Mouse (Mus musculus): Measurements from ENCODE around the gene Cdc42se2. TPM values are rescaled to one million over a fixed set of nuclear protein-coding genes. Genes with fewer than 3 reads are reported as not detected.

The Cdc42se2 gene
- total RNA-seq, 2 experiments from 2014 or later = 151 to 158 TPM

DNA sequence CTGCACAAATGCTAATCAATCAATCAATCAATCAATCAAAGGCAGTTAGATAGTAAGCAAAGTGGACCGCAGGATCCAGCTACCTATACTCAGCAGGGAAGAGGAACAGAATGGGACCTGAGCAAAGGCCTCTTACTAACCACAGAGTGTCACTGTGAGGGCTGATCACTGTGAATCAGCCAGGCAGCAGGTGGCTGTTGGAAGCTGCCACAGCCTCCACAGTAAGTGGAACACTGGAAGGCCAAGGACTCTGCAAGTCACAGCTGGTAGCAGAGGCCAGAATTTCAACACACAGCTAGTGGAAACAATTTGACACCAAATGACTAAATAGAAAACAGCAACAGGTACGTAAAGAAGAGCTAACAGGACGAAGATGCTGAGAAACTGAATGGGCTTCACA lies 68.9 kb downstream of the Cdc42se2 start:
- no peak for DNase-seq (ENCODE audit: extremely low spot score in 1 of 2, low spot score in 1 of 2)

GRCm38 (mm10) chr11:54717893-54718292 lies 69.6 kb downstream of the Cdc42se2 start:
- no peak for DNase-seq (ENCODE audit: extremely low spot score in 1 of 2, low spot score in 1 of 2)

GRCm38 (mm10) chr11:54712849-54713248 lies 74.6 kb downstream of the Cdc42se2 start:
- DNase-seq (ENCODE audit: extremely low spot score in 1 of 2, low spot score in 1 of 2) = no peak

DNA sequence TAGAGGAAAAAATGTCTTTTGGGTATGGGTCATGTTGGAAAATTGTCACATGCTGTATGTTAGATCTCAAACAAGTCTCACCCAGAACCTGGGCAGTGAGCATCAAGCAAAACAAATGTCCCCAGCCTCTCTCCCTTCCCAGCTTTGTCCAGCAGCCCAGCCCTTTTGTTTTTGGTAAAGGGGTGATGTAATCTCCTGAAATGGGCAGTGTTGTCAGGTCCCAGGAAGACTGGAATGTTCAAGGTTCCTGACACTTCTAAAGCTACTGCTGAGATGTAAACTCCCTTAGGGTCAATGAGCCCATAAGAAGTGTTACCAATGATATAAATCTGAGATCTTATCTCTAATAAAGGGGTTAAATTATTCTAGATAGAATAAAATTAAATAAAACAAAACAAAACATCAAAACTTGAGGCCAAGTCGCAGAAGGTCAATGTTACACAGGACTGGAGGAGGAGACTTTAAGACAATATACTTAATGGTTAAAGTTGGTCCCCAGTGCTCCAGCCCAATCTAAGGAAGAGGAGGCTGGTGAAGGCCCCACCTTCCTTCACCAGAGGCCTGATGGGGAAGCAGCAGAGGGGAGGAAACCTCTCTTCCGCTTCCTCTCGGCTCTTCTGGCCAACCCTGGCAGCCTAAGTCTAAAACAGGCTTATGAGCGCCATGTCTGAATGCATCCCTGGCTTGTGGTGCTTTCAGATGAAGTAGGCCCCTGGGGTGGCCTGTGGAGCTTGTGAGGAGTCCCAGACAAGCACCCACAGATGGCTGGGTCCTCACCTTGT lies 76.8 kb downstream of the Cdc42se2 start:
- DNase-seq (ENCODE audit: extremely low spot score in 1 of 2, low spot score in 1 of 2) = no peak

GRCm38 (mm10) chr11:54709645-54710044 lies 77.8 kb downstream of the Cdc42se2 start:
- no peak for DNase-seq (ENCODE audit: extremely low spot score in 1 of 2, low spot score in 1 of 2)

- no peak for DNase-seq (ENCODE audit: extremely low spot score in 1 of 2, low spot score in 1 of 2)
Observed at GRCm38 (mm10) chr11:54708153-54708552, 79.3 kb downstream of the Cdc42se2 start.

DNA sequence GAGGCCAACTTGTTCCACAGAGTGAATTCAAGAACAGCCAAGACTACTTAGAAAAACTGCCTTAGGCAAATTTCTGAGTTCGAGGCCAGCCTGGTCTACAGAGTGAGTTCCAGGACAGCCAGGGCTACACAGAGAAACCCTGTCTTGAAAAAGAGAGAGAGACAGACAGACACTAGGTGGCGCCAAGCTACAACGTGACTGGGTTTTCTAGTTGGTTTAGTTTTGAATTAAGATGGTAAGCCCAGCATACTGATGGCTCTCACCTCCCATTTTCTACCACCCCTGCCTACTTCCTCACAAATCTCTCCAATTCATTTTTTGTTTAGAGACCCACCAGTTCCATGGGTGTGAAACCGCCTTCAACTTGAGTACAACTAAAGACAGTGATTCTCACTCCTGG lies 84.2 kb downstream of the Cdc42se2 start:
- peak; percentile 38 to 81 for DNase-seq (ENCODE audit: extremely low spot score in 1 of 2, low spot score in 1 of 2)

- DNase-seq (ENCODE audit: extremely low spot score in 1 of 2, low spot score in 1 of 2) = no peak
Observed at GRCm38 (mm10) chr11:54701848-54702247, 85.6 kb downstream of the Cdc42se2 start.

DNA sequence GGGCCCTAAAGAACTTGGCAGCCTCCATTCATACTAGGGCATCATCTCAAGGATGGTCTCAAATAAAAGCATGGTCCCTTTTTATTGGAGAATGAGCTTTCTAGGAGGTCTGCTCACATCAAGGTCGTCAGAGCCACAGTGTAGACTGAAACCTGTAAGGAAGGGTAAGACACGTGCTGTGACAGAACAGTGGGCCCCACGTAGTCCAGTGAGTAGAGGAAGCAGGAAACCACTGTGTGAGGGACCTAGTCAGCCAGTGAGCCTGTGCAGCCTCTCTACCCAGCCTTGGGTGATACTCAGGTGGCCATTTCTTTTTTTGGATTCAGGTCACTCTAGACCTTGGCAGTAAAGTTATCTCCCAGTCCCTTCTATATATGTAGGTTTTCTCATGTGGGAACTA lies 87.5 kb downstream of the Cdc42se2 start:
- DNase-seq (ENCODE audit: extremely low spot score in 1 of 2, low spot score in 1 of 2) = no peak

DNA sequence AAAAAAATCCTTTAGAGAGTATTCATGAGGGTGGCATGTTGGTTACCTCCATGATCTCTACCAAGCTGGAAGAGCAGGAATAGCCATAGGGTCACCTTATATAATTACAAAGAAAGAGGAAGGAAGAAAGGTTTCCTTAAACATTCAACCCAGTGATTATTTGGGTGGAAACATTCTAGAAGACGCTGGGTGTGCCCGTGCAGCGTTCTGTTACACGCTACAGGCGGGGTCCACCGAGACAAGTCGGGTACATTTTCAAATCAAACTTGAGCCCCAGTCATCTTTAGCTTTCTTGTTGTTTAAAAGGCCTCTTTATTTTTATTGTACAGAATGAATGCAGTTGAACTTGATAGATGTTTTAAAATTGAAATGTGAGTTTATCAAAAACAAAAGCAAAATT lies 88.8 kb downstream of the Cdc42se2 start:
- DNase-seq (ENCODE audit: extremely low spot score in 1 of 2, low spot score in 1 of 2) = no peak

DNA sequence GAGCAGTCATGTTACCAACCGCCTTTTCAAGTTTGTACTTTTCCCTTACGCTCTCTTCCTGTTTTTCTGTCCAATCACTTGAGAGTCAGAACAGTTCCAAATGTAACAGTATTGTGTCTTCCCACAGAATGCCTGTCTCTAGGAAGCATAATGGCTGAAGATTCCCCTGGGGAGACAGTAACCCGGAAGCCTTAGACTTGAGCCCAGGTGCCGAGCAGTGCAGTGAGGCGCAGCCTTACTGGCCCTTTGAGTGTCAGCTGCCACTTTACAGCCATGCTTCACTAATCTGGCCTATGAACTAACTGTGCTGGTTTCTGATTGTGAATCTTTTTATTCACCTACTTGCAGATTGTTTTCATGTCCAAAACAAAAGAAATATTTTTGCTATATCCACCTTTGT lies 89.9 kb downstream of the Cdc42se2 start:
- no peak for DNase-seq (ENCODE audit: extremely low spot score in 1 of 2, low spot score in 1 of 2)

DNA sequence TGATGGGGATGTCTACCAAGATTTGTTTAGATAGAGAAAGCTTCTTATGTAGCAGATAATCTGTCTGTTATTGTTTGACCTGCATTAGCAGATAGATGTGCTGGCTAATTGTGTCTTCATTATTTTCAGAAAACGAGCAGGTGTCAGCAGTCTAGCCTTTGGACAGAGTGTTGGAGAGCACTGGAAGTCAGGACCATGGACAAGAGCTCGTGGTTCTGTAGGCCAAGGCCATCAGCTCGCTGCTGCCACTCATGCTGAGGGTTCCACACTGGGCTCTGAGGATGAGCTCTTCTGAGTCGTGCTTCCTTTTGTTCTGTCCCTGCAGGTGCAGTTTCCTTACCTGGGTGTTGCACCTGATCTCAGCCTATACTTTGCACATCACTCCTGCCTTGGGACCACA lies 91.5 kb downstream of the Cdc42se2 start:
- DNase-seq (ENCODE audit: extremely low spot score in 1 of 2, low spot score in 1 of 2) = no peak

DNA sequence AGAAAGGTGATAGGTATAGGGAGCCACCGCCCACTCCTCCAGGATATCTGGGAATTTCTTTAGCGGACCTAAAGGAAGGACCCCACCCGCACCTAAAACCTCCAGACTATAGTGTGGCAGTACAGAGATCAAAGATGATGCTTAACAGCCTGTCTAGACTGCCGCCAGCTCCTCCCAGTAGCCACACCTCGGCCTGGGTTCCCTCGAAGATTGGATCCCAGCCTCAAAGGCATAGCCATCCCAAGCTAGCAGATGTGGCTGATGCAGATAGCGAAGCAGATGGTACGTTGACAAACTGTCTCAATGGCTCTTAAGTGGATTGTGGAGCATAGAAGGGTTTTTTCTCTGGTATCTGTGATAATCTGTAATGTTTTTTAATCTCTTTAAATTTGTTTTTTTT lies 93.2 kb downstream of the Cdc42se2 start:
- no peak for DNase-seq (ENCODE audit: extremely low spot score in 1 of 2, low spot score in 1 of 2)

DNA sequence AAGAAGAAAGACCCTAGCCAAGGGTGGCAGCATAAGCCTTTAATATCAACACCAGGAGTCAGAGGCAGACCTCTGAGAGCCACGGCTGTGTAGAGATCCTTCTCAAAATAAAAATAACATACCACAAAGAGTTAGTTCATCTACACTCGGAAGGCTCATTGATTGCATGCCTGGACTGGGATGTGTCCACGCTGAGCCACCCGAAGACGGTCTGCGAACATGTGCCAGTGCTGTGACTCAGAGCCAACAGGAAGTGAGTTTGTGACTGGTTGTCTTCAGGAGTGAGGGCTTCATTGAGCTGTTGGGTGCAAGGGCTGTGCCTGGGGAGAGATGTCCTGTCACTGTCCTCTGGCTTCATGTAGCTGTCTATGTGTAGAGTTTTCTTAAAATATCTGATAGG lies 93.8 kb downstream of the Cdc42se2 start:
- DNase-seq (ENCODE audit: extremely low spot score in 1 of 2, low spot score in 1 of 2) = no peak

DNA sequence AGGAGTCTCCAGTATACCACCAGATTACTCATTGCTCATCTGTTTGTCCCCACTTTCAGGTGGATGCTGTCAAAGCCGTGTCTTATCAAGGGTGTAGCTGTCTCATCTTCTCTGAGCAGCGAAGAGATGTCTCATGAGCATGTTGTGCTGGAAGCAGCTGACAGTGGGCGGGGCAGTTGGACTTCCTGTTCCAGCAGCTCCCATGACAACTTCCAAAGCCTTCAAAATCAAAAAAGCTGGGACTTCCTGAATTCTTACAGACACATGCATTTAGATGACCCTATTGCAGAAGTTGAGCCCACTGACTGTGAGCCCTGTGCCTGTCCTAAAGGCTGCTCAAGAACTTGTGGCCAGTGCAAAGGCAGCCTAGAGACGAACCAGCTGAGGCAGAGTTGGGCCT lies 96.3 kb downstream of the Cdc42se2 start:
- DNase-seq (ENCODE audit: extremely low spot score in 1 of 2, low spot score in 1 of 2) = no peak

DNA sequence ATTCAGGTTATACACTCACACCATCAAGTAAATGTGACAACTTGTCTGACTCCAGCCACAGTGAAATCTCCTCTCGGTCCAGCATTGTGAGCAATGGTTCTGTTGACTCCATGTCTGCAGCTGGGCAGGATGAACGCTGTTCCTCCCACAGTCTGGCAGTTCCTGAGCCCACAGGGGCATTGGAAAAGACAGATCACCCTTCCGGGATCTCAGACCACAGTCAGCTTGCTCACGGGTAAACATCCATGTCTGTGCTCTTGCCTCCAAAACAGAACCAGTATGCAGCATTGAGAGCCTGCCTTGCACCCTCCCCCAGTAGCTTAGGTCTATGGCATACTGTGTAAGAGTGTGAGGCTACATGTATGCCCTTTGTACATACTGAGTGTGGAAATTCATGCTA lies 97.3 kb downstream of the Cdc42se2 start:
- DNase-seq (ENCODE audit: extremely low spot score in 1 of 2, low spot score in 1 of 2) = no peak

DNA sequence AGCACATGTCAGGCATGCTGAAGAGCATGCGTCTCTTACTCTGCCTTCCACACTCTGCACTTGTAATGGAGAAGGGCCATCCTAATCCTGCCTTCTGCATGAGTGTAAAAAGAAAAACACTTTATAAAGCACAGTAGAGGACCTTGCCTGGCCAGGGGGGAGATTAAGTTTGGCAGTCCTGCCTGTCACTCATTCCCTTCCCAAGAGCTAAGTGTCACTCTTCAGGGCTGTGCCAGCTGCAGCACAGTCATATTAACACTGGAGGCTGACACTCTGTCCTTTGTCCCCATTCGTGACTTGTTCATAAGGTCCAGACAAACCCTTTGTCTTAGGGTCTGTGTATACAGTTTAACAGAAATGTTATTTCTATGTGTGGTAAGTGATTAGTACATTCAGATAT lies 102.6 kb downstream of the Cdc42se2 start:
- no peak for DNase-seq (ENCODE audit: extremely low spot score in 1 of 2, low spot score in 1 of 2)

DNA sequence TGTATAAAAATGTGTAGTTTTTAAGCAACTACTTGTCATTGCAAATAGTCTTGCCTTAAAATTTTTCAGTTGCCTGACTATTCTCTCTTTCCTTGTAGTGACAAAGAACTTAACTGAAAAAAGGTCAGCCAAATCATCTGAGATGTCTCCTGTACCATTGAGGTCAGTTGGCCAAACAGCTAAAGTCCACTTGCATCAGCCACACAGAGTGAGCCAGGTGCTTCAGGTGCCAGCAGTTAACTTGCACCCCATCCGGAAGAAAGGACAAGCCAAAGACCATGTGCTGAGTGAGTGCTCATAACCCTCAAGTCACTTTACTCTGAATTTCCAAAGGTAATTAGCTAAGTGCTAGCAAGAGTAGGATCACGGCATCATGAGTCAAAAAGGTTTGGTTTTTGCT lies 108.3 kb downstream of the Cdc42se2 start:
- no peak for DNase-seq (ENCODE audit: extremely low spot score in 1 of 2, low spot score in 1 of 2)

DNA sequence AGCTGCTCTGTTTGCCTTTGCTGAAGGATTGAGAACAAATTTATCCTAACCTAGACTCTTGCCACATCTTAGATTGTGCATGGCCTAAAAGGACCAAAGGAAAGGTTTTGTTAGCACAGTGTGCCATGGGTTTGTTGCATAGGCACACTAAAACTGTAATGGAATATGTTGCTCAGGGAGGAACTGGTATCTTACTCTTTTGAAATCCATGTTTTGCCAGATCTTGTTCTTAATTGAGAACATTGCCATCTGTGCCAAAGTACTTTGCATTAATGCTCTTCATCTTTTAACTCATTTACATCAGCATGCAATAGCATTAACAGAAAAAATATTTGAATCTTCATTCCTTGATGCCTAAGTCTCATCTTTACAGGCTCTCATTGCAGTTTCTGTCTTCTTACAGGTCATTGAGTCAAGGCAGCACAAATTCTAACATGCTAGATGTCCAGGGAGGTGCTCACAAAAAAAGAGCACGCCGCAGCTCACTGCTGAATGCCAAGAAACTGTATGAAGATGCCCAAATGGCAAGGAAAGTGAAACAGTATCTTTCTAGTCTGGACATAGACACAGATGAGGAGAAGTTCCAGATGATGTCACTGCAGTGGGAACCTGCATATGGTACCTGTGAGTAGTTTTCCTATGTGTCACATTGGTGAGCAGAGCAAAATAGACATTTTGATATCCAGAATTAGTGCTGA lies 111.5 kb downstream of the Cdc42se2 start:
- no peak for DNase-seq (ENCODE audit: extremely low spot score in 1 of 2, low spot score in 1 of 2)

DNA sequence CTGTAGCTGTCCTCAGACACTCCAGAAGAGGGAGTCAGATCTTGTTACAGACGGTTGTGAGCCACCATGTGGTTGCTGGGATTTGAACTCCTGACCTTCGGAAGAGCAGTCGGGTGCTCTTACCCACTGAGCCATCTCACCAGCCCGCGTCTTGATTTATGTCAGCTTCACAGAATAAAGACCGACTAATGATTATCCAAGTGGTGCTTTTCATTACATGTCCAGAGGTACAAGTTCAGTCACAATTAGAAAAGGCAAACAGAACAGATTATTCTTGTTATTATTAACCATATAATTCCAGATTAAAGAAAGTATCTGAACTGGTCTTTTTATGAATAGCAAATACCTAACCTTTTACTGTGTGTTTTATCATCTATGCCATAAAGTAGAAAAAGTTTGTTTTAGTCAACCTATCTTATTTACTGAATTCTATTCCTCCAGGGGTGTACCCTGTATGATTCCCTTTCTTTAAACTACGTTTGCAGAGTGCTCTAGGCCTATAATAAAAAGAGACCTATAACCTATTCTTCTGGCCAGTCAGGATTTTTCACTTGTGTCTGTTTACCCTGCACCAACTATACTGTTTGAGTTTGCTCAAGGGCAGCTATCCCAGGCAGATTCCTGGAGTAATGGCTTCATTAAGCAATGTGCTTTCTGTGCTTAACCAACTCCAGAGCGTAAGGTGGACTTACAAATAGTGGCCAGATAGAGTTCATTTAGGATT lies 113.7 kb downstream of the Cdc42se2 start:
- DNase-seq (ENCODE audit: extremely low spot score in 1 of 2, low spot score in 1 of 2) = no peak
